Mouse (Mus musculus) kidney, adult 9 months (tissue): Measurements from ENCODE around the gene Tcf20.
A peak's percentile ranks its signal among the peaks of the same experiment; 100 is the strongest.

Experiments used
- DNase-seq: peaks from one replicate; pipeline ENCODE4 v3.0.0; 2022

Gene Tcf20

DNA sequence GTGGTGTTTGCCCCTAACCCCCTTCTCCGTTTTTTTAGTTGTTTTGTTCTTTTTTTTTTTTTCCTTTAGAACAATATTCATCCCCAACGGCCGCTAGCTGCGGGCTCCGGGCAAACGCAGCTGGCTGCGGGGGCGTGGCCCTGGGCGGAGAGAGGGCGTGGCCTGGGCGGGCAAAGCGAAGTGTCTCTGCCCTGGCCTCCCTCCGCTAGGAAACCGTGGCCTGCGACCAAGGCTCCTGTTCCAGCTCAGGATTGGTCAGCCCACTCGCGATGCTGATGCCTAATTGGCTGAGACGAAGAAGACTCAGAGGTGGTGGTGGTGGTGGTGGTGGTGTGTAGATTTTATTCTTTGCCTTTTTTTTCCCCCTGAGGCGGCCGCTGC lies at the start of gene Tcf20:
Gene Tcf20, minus strand, starts transcription at position 141 of the 381 bp plus-strand sequence.
- DNase-seq, result peak; percentile 91

DNA sequence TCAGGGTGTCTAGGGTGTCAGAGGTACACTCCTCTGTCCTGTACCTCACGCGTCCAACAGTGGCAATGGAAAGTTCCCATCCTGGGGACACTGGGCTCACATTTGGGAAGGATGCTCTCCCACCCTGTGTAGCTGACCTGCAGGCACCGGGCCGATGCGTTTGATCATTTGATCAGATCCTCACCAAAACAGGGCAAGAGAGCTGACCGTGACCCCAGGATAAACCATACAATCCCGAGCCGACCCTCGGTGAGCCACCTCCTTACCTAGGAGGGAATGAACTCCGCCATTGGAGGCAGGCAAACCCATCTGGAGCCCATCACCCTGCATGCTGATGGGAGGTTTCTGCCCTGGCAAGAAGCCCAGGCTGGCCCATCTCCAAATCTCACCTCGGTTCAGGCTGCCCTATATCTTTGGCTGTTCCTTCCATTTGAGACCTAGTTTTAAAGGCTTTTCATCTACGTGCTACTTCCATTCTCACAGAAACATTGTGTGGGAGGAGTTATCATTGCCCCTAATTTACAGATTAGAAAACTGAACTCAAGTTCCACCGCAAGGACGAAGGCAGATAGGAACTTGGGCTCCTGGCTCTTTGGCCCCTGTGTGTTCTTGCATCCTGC lies 49.3 kb upstream of the Tcf20 start:
- DNase-seq, result peak; percentile 26

DNA sequence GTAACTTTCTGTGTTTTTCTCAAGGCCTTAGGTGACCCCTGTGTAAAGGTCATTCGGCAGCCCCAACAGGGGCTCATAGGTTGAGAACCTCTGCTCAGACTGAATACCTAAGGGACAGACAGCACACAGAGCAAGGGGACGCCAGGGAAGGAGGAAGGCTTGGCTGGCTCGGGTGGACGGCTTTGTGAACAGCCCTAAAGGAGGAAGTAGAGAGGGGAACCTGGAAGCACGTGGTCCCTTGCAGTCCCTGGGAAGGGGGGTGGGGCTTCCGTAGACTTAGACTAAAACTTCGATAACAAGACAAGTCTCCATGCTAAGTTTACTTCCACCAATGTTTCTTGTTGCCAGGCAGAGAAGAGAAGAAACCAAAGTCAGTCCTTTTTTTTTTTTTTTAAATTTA lies 48.4 kb upstream of the Tcf20 start:
- peak; percentile 22 for DNase-seq

DNA sequence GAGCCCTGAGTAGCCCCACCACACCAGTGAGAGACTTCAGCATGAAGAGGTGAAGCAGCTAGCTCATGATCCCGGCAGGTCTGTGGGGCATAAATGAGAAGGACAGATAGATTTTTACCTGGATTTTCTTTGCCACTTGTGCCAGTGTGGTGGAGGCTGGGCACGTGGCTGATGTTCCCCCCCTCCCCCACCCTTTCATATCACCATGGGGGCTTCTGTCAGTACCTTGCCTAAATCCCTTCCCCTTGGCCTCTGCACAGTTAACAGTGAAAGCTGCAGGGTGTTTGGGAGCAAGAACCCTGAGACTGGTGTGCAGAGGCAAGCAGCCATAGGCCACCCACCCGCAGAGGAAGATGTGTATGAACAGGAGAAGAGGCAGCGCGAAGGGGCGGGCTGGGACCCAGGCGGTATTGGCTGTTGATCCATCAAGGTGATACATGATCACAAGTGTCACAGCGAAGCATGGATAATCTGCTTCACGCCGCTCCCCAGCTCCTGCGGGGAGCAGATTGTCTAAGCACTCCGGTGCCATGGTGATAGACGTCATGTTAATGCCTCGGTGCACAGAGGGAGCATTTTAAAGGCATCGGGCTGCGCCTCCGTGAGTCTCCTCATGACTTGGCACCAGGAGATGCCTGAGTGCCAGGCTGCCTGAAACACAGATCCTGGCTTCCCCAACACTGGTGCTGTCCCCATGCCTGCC lies 46.8 kb upstream of the Tcf20 start:
- DNase-seq, result no peak

DNA sequence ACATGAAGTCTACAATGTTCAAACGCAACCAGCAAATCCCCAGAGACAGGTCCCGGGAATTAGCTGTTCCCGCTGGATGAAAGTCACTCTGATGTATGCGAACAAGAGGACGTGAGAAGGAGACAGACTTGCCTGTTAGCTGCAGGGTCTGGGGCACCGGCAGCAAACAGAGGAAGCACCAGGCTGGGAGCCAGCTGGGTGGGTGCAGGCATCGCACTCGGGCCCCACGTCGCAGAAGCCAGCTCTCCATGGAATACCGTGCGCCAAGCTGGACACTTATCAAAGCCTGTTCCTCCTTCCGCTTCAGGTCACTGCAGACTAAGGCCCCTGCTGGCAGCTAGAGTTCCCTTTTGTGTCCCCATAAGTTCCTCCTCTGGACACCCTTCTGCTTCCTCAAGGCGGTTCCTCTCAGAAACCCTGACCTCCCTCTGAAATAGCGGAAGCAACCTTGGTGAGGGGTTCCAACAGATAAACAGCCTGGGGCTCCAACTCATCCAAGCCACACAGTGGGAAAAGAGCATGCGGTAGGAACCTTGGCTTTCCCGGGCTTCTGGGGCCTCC lies 45.4 kb upstream of the Tcf20 start, which contains the start of gene Nfam1:
Gene Nfam1, minus strand, starts transcription at position 326 of the 561 bp plus-strand sequence.
- peak; percentile 34 for DNase-seq

DNA sequence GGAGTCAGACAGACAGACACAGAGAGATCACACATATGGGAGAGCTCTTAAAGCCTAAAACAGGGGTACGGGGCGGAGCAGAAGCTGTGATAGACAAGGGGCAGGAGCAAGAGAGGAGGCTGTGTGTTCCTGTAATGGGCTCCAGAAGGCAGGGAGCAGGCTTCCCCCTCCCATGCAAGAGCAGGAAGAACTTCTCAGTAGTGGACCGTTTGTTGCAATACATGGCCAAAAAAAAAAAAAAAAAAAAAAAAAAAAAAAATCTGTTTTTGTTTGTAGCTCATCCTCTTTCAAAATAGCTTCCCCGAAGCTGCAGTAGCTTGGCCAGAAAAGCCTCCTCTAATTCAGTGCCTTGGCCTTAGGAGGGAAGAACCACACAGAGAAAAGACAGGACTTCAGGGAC lies 43.2 kb upstream of the Tcf20 start:
- no peak for DNase-seq

DNA sequence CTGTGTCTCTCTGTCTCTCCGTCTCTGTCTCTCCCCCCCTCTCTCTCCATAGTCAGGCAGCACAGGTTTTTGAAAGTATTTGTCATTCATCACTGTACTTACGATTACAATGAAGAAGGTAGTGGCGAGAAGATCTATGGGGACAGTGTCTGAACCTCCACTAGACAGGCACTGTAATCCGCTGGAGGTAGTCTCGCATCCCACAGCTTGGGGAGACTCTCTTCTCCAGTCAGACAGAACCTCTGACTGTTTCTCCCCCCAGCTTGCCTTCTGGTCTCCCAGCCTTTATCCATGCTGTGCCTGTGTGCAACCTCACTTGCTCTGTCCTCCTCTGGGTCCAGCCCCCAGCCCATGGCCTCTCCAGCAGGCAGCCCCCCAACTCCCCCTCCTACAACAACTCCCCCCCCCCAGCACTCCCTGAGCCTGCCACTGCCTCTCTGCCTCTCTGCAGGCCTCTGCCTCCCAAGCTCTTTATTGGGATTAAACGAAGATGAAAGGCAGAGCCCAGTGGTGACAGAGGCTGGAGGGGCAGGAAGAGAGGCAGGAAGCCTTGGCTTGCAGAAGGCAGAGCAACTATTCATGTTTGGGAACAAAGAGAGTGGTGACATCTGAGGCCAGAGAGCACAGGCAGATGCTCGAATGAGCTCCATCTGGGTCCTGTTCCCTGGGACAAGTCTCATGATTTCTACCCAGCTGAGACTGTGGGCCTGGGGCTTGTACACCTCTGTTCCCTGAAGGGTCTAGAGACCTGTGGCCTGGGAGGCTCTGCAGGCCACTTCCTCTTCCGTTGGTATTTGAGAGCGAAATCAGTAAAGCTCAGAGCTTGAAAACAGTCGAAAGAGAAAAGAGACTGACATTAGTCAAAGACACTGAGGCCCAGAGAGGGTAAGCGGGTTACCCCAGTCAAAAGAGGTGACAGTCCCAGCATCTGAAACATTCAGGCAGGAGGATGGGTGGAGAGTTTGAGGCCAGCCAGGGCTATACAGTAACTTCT lies 42.4 kb upstream of the Tcf20 start:
- no peak for DNase-seq

DNA sequence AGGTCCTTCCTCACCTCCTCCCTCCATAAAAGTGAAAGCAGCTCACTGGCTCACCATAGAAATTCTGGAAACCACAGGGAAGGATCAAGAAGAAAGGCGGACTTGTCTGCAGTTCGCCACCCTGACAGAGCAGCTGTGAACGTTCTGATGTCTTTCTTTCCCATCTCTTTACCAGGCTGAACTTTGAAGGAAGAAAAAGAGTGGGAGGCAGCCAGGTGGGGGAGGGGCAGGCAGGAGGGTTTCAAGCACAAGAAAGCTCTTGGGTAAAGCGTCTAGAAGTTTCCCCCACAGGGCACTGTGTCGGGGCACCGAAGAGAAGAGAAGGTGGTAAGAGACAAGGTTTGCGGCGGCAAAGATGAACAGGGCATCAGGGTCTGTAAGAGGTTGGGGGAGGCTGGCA lies 38.5 kb upstream of the Tcf20 start:
- DNase-seq, result no peak

DNA sequence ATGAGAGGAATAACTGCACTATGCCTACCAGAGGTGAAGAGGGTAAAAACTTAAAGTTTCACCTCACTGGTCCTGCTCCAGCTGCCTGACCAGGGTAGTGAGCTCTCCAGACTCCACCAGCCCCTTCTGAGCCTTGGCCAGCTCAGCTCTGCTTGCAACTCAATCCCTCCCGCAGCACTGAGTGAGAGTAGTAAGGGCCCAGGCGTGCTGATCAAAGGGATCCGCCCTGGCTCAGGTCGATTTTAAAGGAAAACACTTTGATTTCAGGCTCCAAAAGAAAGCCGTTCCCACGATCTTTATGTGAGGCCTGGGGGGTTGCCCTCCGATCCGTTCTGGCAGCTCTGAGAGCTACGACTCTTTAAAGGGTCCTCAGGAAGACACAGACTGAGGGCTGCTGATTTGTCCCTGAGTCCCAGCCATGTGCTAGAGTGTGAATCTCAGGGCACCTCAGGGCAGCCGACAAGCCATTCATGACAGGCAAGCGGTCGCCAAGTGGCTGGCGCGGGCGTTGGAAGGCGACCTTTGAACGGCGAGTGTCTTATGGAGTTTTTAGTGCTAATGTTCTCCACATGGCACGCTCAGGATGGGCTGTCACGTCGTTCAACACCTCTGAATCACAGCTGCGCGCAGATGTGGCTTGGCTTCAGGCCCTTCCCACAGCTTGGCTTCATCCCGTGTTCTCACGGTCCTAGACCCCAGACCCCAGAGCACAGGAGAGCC lies 37.5 kb upstream of the Tcf20 start:
- peak; percentile 54 for DNase-seq

DNA sequence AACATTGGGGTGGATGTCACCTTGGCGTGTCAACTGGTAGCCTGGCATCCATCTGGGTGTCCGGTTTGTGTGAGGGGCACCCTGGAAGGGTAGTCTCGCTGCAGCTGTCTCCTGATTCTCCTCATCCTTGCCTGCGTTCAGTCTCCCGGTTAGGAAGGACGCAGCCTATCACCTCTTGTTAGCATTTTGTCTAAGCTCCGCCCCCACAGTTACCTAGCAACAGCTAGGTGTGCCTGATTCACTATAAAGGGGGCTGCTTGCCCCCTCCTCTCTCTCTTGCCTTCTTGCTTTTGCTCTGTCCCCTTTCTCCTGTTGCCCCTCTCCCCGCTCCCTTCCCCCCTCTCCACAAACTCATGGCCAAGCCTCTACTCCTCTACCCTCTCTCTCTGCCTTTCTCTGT lies 35.3 kb upstream of the Tcf20 start:
- no peak for DNase-seq

DNA sequence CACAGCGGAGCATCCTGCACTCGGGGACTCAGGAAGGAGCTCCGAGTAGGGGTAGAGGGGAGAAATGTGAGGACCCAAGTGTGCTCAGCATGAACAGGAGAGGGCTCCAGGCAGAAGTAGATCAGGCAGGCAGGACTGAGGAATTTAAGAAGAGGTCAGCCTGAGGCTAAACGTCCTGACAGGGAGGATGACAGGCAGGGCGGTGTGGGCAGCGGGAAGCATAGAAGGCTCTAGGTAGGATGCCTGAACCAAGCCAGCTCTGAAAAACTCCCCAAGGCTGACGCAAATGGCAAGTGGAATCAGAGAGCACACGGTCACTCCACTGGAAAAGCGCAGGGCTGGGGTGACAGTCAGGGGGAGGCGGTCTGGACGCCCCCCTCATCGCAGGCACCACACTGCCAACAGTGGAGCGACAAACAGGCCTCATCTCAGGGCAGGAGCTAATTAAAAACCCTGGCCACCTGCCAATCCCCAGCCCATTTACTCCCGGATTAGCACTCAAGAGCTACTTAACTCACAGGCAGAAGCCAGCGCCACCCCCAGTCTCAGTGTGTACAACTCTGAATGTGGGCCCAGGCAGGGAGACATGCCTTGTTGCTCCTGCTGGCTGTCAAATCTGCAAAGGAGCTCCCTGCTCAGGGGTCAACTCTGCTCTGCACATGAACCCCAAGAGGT lies 23.5 kb upstream of the Tcf20 start:
- DNase-seq, result peak; percentile 17

DNA sequence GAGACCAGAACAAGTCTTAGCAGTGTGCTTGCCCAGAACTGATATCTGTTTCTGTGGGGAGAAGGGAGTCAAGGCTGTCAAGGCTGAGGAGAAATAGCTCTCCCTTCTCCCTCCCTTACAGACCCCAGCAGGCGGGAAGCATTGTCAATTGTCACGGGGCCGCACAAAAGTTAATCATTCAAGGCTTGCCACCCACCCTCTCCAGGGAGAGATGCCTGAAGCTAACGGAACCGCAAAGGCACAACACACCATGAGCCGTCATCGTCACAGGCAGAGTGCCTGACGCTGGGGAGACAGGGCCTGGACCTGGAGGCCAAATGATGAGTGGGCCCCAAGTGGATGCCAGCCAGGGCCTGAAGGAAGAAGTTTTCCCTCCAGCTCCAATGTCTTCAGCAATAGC lies 22.8 kb upstream of the Tcf20 start:
- DNase-seq, result no peak

DNA sequence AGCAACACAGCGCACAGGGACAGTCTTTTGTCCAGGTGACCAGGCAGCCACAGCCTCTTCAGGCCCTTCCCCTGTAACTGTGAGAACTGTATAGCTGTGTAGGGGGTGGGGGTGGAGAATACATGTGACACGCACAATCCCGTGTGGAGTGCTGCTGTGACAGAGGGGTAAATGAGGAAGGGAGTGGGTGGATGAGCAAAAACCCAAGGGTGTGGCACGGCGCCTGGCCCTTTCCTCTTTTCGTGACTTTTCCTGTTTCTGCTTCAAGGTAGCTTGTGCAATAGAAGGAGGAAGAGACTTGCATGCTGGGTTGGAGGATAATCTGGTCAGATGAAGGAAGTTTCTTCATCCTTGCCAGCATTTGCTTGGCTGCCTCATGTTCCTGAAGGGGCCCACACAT lies 21.9 kb upstream of the Tcf20 start:
- no peak for DNase-seq

DNA sequence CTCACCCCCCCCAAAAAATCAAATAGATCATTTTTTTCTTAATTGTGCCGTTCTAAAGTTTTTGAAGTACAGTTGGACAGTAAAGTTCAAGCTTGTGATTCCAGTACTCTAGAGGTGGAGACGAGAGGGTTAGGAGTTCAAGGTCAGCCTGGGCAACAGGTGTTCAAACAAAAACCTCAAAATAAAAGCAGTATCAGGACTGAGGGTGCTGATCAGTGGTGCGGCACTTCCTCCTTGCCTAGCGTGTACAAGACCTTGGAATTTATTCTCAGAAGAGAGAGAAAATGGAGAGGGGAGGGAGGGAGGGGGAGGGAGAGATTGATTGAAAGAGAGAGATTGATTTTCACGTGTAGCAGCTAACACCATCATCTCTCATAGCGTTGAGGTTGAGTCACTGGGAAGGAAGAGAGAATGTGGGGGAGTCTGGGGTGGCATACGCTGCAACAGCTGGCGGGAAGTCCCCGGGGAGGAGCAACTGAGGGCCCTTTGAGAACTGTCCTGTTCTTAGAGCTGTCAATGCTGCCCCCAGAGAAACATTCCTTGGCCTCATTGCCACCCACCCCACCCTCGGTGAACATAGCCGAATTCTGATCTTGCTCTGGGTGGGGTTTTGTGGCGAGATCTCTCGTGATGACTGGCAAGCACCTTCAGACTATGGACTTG lies 21.2 kb upstream of the Tcf20 start:
- DNase-seq, result no peak

DNA sequence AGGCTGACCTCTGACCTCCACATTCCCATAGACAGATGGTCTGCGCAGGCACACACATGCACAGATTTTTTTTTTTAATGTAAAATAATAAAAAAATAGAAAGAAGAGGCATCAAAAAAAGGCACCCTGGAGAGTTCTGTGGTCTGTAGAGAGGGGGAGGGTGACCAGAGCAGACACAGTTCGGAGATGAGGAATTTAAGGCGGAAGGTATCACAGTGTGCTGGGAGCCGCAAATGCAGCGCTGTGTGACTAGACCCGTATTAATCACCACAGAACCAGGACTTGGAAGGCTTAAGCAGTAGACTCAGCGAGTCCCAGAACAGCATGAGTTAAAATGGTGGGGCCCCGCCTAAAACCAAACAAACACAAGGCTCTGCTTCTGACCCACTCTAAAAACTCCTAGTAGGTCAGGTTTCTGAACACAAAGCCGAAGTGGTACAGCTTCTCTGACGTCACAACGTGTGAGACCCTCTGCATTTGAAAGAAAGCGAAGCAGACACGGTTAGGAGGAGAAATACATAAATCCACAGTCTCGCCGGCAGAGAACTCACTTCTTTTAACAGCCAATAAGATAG lies 19.8 kb upstream of the Tcf20 start:
- DNase-seq, result no peak

DNA sequence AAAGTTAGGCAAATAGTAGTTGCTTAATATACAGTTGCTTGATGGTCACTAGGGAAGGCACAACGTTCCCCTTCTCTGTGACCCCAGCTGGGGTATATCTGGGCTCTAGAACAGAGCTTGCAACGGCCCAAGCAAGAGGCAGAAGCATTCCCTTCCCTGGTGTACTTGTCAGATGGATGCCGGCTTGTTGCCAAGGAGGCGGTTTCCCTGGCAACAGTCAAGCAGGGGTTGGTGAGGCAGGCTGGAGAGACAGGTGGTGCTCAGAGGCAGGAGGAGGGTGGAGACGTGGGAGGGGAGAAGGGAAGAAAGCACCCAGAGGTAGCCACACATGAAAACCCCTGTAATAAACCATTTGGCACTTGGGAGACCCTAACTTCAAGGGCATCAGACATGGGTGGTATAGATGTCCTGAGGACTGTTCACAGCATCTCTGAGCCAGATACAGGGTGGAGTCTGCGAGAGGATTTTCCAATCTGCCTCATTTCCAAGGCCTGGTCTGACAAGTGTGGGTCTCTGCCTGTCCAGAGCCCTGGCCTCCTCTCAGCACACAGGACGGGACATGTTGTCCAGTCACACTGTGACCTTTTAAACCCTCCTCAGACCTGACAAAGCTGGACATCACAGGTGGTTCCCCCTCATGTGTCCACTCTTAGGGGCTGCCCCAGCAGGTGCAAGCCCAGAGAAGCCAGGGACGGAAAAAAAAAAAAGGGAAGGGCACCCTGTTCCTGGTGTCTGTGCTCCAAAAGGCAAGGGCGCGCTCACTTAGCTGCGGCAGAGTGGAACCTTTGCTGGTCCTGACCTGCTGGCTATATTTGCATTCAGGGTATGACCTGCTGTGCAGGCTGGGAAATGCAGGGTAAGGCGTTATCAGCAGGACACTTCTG lies 15.2 kb upstream of the Tcf20 start:
- no peak for DNase-seq

DNA sequence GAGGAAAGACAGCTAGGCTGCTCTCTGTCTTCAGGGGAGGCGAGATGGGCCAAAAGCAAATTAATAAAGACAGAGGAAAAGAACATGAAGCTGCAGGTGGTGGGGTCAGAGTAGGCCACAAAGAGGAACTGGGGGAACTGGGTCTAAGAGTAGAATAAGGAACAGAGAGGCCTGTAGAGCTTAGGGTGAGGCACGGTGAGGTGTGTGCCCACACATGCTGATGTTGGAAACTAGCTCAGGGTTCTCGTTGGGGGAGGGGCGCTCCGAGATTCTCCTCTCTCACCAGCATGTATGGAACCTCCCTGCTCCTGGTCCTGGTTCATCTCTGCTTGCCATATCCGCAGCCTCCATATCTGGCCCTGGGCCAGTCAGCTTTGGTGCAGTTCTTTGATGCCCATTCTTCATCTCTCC lies 11.1 kb upstream of the Tcf20 start:
- DNase-seq, result no peak

DNA sequence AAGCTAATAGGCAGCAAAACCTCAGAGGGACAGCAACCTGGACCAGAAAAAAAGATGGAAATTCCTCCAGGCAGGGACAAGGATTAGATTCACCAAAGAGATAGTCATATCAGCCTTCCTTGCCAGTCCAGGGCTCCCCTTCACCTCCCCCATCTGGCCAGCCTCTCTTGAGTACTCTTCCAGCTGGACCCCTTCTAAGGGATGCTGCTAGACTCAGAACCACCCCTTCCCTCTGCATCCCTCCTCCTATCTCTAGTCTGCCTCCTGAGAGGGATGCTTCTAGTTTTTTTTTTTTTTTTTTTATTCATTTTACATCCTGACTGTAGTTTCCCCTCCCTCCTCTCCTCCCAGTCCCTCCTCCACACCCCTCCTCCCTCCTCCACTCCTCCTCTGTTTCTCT lies 8.8 kb upstream of the Tcf20 start:
- DNase-seq, result no peak

DNA sequence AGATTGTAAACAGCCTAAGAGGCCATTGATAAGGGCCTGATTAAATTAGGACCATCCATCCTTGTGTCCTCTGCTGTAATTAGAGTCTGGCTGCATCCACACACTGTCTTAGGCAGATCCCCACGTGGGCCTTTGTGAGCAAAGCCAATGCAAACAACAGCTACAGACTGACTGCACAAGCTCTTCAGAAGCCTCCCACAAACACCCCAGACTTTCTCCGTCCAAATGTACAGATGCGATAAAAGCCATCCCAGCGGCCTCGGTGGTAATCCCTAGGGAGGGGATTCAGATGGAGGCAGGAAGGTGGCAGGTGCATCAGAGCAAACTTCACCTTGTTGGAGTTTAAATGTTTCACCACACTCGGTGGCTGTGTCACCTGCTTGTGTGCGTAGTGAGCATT lies 7.6 kb upstream of the Tcf20 start:
- DNase-seq, result no peak

DNA sequence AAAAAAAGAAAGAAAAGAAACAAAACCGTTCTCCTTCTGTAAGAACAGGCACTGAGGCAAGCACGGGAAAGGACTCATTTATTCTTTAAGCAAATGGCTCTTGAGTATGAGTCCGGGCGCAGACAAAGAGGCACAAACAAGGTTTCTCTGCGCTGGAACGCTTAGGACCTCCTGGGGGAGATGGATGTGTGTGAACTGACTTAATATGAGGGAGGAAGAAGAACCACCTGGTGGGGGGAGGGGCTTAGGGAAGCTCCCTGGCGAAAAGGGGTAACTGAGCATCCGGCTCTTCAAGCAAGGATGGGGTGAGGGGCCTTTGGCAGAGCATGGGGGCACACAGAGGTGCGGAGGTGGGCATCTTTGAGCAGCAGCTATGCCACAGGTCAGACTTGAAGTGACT lies 5.2 kb upstream of the Tcf20 start:
- DNase-seq, result no peak
